Mouse (Mus musculus) brain, embryonic 18.5 days (tissue): ENCODE measurements at regions not wholly inside any gene's neighbourhood (a gene's known extent, or its start where the extent isn't known, plus 50 kb on each side); places are given as distances from the start of the nearest gene placed in this dataset.

Source experiments
- DNase-seq: peaks from one replicate; pipeline ENCODE4 v3.0.0-alpha.2; 2012; ENCODE audit warnings: low read depth, low spot score

DNA sequence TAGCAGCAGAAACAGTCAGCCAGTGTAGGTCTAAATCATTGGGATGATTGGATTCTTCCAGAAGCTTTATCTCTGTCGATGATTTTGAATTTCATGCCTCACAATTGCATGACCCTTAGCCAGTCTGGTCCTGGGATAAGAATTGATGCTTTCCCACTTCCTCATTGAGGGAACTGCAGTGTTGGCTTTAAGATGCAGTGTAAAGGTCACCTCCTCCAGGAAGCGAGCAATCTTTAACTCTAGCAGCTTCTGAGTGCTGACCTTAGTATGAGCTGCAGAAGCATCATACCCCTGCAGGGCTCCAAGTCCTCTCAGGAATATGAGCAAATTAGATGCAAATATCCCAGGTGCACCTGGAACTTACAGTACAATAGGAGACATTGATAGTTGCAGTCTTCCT is 1132.2 kb upstream of the A1bg start:
- no peak for DNase-seq

DNA sequence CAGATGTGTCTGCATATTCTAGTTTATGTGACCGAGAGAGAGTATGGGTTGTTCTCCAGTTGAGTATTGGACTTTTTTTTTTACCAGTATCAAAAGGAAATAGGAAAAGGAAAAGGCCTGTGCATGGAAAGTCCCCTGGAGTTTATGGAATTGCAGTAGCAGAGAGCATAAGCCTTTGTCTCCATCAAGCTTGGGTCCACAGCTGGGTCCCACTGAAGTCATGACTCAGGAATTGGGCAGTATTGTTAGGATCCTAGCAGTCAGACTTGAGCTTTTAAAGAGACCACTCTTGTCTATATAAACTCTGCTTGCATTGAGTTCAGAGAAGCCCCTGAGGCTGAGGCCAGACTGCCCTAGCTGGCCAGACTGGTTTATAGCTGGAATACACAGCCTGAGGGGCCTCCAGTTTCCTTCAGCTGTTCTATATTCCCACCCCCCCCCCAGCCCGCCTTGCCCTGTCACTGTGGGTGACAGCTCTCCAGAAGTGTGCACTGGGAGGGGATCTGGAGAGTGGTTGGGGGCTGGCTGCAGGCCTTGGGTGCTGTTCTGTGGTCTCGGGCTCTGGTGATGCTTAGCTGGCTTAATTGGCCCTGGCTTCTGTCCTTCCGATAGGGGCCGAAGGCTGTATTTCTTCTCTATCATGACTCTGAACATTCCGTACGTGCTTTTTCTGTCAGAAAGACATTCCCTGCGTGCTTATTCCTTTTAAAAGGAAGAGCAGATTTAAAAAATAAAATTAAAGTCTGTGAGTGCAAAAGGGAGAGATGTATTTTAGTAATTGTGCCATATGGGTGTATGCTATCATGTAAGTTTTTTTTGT is 1130.8 kb upstream of the A1bg start:
- no peak for DNase-seq

DNA sequence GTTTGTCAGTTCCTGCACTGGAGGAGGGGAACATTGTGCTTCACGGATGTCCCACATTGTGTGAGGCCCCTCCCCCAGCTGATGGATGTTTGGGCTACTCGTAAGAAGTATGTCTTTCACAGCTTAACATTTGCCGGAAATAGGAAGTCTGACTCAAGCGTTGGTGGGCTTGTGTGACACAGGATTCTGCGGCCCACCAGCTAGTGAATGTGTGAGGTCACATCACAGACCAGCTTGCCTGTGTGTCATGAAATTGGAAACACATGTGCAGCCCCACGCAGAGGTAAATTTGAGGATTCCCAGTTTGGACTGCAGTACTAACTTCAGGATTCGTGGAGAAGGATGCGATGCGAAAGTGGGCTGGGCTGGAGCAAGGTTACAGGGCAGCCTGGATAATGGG is 1126.6 kb upstream of the A1bg start:
- DNase-seq = no peak

DNA sequence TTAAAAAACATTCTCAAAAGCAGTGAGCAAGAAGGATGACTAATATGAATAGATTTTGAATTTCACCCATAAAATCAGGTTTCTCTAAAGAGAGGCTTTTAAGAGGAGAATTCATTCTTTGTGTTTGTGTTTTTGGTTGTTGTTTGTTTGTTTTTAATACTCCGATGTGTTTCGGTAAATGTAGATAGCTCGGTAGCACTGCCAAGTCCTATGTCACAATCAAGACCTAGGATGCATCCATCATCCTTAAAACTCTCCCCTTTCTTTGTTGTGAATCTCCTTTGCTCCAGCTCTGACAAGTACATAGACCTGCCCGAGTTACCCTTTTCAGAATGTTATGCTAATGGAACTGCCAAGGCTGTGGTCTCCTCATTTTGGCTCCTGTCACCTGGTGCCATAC is 1126.2 kb upstream of the A1bg start:
- no peak for DNase-seq

DNA sequence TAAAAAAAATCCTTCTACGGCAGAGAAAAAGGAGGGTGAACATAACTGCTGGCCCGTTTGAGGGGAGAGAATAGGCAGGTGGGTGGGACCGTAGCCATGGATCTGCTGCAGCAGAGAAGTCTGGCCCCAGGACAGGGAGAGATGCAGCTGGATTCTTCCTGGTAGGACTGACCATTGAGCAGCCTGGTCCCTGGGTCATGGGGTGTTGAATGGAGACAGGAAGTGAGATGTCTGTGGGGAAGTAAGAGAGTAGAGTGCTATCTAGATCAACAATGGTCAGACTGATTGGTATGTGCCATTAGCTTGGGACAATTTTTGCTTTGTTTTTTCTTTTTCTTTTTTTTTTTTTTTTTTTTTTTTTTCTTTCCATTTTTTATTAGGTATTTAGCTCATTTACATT is 1123.5 kb upstream of the A1bg start:
- DNase-seq = no peak

DNA sequence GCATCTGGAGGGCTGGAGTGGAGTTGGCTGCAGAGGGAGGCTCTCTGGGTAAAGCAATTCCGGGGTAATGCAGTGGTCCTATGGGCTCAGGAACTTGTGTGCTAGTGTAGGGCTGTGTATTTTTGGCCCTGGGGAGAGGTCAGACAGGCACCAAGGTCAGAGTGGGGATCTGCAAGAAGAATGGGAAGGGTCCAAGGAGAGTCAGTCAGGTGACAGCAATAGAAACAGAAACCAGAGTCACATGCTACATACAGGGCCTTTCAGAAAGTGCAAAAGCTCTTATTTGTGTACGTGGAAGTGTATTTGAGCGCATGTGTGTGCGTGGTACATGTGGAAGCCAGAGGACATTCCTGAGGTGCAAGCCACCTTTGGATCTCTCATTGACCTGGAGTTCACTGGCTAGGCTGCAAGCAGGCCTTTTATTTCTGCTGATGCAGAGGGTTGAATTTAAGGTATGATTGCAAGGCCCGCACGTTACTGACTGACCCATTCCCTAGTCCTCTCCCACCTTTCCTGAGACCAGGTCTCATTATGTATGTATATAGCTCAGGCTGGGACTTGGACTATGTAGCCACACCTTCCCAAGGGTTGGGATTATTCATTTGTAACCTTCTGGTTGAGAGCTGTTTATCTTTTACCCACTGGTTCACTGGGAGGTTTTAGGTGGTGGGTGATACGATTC is 1122.0 kb upstream of the A1bg start:
- DNase-seq = no peak

DNA sequence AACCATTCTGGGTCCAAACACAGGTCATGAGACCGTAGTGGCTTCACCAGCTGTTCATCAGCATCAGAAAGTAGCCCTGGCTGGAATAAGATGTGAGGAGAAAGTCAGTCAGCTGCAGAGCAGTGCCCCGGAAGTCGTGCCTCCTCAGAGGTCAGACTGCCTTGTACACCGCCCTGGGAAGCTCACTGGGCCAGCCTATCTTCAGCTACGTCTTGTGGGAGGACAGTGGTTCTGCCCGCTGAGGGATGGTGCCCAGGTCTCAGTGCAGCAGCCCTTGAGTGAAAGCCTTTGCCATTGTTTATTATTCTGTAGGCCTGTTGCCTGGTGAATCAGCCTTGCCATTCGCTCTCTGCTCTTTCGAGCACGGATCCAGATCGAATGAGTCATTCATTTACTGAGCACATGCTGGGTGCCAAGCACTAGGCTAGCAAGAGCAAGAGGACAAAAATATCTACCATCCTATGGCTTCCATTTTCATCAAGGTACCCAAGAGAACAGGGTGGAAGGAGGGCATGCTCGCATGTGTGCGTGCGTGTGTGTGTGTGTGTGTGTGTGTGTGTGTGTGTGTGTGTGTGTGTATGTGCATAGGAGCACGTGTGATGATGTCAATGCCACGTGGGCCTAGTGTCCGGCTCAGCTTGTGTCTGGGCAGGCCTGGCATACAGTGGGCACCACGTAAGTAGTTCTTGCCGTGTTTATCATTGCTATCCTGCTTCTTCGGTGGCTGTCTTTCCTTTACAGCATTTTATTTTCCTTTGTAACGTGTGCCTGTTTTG is 1121.0 kb upstream of the A1bg start:
- no peak for DNase-seq

DNA sequence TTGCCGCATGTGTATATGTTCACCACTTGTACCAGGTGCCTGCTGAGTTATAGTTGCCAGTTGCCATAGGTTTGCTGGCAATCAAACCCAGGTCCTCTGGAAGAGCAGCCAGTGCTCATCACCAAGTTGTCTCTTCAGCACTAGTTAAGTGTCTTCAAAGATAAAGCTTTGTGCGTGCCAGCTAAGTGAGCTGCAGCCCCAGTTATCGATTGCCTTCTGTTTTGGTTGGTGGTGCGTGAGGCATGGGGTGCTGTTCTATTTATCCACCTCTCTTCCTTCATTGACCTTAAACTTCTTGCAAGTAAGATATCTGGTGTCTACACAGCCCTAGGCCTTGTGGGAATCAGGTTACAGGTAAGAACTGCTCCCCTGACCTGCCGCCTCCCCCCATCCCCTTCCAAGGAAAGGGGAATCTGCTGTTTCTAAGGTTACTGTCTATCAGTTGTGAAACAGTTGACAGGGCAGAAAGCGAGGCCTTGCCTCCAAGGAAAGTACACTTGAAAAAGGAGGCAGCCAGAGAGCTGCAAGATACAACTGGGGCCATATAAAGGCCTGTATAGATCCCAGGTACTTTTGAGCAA is 1120.2 kb upstream of the A1bg start:
- DNase-seq = no peak
